Mouse (Mus musculus) forebrain, embryonic 11.5 days (tissue): Measurements from ENCODE around the gene Fig4. TPM values are rescaled to one million over a fixed set of nuclear protein-coding genes. Genes with fewer than 3 reads are reported as not detected.

Experiments
- ATAC-seq: fragments of 200-750 bp; cut with Nextera tagmentation; replicated peaks from 2 replicates; pipeline ENCODE4 v1.8.0; 2017; ENCODE audit warnings: moderate TSS enrichment; ENCODE audit not compliant: low FRiP score
- DNase-seq: peaks from one replicate; pipeline ENCODE4 v3.0.0-alpha.2; 2017; ENCODE audit warnings: low spot score
- H3K27ac ChIP-seq: fragments of 300-500 bp; sonication (generic); 2 replicates; pipeline ENCODE4 v1.5.1; 2014; ENCODE audit warnings: low read depth, low read length
- H3K27me3 ChIP-seq: fragments of 300-500 bp; sonication (generic); 2 replicates; pipeline ENCODE4 v1.6.1; 2014; ENCODE audit warnings: mild to moderate bottlenecking, low read length, mixed read lengths; ENCODE audit not compliant: control insufficient read depth, insufficient read depth
- H3K36me3 ChIP-seq: fragments of 300-500 bp; sonication (generic); 2 replicates; pipeline ENCODE4 v1.6.1; 2014; ENCODE audit warnings: mild to moderate bottlenecking, low read length, moderate library complexity, mixed read lengths; ENCODE audit not compliant: control insufficient read depth, insufficient read depth
- H3K4me1 ChIP-seq: fragments of 300-500 bp; sonication (generic); replicated peaks from 2 replicates; pipeline ENCODE4 v1.6.1; 2014; ENCODE audit warnings: low read length, mixed read lengths; ENCODE audit not compliant: control insufficient read depth, insufficient read depth
- H3K4me2 ChIP-seq: fragments of 300-500 bp; sonication (generic); 2 replicates; pipeline ENCODE4 v1.6.1; 2014; ENCODE audit warnings: low read depth, mild to moderate bottlenecking, low read length, moderate library complexity, mixed read lengths; ENCODE audit not compliant: severe bottlenecking
- H3K4me3 ChIP-seq: fragments of 300-500 bp; sonication (generic); 2 replicates; pipeline ENCODE4 v1.5.1; 2014; ENCODE audit warnings: low read depth, low read length
- H3K9ac ChIP-seq: fragments of 300-500 bp; sonication (generic); 2 replicates; pipeline ENCODE4 v1.6.1; 2014; ENCODE audit warnings: low read length
- H3K9me3 ChIP-seq: fragments of 300-500 bp; sonication (generic); 2 replicates; pipeline ENCODE4 v1.6.1; 2016; ENCODE audit warnings: low read length, mixed read lengths; ENCODE audit not compliant: control insufficient read depth
- WGBS: fragments of 180-500 bp; shearing (Covaris S2); extraction: QIAGEN DNeasy Blood & Tissue Kit; methylation state at CpG from one replicate; pipeline ENCODE4 v1.1.7; 2014; 5-methylcytosine and 5-hydroxymethylcytosine counted together
- polyA plus RNA-seq: library from polyadenylated mRNA; unstranded; fragments of >200 nt; fragmentation: Nextera tagmentation; extraction: Ambion mirVana; gene quantifications from 2 replicates; pipeline ENCODE4 v1.2.1, GENCODE M21; 2014

Fig4 gene
- polyA plus RNA-seq, 1 experiment from 2014 or later = 18.9 TPM

DNA sequence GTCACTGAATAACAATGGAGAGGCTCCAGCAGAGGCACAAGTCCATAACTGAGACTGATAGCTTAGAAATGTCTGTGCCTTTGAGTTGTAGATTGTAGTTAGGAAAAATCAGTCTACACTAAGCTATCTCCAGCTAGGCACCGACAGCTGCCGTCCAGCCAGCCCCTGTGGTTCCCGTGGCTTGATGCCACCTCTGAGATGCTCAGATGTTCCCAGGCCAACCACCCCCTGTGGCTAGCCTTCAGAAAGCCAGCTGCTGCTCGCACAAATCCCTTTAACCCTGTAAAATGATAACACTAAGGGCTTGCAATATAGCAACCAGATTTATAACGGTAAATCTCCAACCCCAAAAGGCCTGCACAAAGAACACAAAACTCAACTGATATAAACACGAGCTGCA, 22.9 kb downstream of the Fig4 start:
- H3K4me1 ChIP-seq = no peaks in the 10 kb centered on the region
- H3K27me3 ChIP-seq = no peaks in the 10 kb centered on the region
- no peak overlapping the region for H3K4me2 ChIP-seq
- H3K9me3 ChIP-seq = no peaks in the 10 kb centered on the region
- no peak overlapping the region for H3K9ac ChIP-seq
- no peaks in the 10 kb centered on the region for H3K36me3 ChIP-seq
- no peak overlapping the region for H3K27ac ChIP-seq
- DNase-seq = no peak
- WGBS = 58% methylated on average over 6 of the region's 6 CpGs
- no peak overlapping the region for H3K4me3 ChIP-seq
- no peak for ATAC-seq

DNA sequence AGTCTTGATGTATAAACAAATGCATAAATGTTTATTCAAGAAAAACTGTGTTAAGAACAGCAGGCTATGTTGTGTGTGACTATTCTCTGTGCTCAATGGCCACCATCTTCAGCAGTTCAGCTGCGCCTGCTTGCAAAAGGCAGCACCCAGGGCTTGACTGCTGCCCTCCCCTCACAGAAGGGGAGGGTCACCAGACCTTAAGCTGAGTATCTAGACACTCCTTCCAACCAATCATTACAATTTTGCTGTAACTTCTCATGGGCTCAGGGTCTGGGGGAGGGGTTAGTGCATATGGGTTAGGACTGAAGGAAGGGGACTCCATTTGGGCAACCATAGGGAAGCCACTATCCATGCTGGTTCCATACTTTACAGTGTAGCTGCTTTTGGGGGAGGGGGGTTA, 24.3 kb downstream of the Fig4 start:
- peak; percentile 3 for DNase-seq
- Histone ChIP-seq H3K36me3 (no peaks in the 10 kb centered on the region), H3K4me3 (no peak overlapping the region), H3K4me1 (no peaks in the 10 kb centered on the region), H3K27ac (no peak overlapping the region), H3K9me3 (no peaks in the 10 kb centered on the region), H3K4me2 (no peak overlapping the region), H3K27me3 (no peaks in the 10 kb centered on the region), H3K9ac (no peak overlapping the region)
- 93% methylated on average over 1 of the region's 1 CpGs for WGBS
- no peak for ATAC-seq

DNA sequence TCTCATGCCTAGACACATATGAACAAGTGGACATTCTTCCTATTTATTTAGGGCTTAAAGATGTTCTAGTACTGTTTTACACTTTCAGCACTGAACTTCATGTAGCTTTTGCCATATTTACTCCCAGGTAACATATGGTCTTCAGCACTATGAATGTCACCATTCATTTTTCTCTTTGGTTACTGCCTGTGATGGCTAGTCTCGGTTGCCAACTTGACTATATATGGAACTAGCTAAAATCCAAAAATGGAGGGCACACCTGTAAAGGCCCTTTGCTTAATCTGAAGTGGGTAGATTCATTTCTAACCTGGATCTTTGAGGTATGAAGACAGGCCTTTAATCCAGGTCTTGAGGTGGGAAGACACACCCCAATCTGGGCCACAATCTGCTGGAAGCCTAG, 28.2 kb downstream of the Fig4 start:
- H3K4me3 ChIP-seq = no peak overlapping the region
- no peaks in the 10 kb centered on the region for H3K4me1 ChIP-seq
- no peaks in the 10 kb centered on the region for H3K27me3 ChIP-seq
- H3K9ac ChIP-seq = no peak overlapping the region
- no peaks in the 10 kb centered on the region for H3K9me3 ChIP-seq
- DNase-seq = peak; percentile 13
- H3K4me2 ChIP-seq = no peak overlapping the region
- no peak overlapping the region for H3K27ac ChIP-seq
- no peak for ATAC-seq
- no peaks in the 10 kb centered on the region for H3K36me3 ChIP-seq
- 85% methylated on average over 1 of the region's 1 CpGs for WGBS

DNA sequence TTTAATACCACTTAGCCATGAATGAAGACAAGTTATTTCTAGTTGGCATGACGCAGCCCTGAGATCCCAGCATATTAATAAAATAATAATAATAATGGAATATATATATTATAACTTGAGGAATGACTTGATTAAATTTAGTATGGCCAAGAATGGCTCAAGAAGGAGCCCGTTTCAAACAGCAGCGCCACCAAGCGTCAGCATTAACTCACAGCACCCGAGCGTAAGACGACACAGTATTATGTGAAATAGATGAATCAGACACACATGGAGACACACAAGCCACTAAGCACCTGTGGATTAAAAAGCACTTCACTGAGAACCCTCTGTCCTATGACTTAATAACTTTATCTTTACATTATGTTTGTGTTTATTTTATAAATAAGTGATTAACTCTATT, 31.2 kb downstream of the Fig4 start:
- Histone ChIP-seq H3K36me3 (no peaks in the 10 kb centered on the region), H3K27me3 (no peaks in the 10 kb centered on the region), H3K4me1 (no peaks in the 10 kb centered on the region), H3K9ac (no peak overlapping the region), H3K9me3 (no peaks in the 10 kb centered on the region), H3K4me3 (no peak overlapping the region), H3K27ac (no peak overlapping the region), H3K4me2 (no peak overlapping the region)
- WGBS = 42% methylated on average over 7 of the region's 7 CpGs
- ATAC-seq = no peak
- peak; percentile 56 for DNase-seq

DNA sequence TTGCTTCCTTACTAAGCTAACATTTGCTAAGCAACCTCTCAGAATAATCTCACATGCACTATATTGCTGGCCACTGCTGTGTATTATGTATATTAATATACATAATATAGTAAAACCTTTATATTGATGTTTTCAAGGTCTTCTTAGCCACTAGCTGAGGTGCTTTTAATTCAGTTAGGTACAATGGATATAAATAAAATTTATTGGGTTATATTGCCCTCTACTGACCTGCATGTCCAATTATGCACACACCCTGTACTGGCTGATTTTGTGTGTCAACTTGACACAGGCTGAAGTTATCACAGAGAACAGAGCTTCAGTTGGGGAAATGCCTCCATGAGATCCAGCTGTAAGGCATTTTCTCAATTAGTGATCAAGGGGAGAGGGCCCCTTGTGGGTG, 41.2 kb downstream of the Fig4 start:
- Histone ChIP-seq H3K27ac (no peak overlapping the region), H3K4me2 (no peak overlapping the region), H3K4me1 (no peaks in the 10 kb centered on the region), H3K27me3 (no peaks in the 10 kb centered on the region), H3K36me3 (no peaks in the 10 kb centered on the region), H3K4me3 (no peak overlapping the region), H3K9ac (no peak overlapping the region), H3K9me3 (no peaks in the 10 kb centered on the region)
- no peak for ATAC-seq
- no peak for DNase-seq

DNA sequence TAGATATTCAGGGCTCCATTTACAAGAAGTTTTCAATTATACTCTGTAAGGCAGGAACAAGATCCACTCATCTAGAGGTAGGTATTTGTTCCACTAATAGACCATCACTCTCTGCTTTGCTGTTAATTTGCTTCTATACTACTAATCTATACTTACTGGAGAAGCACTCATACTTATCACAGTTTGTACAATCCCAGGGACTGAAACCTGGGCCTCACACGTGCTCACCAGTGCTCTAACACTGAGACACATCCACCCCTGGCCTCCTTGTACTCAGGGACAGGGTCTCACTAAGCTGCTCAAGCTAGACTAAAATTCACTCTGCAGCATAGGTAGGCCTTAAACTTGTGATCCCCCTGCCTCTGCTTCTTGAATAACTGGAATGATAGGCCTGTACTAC, 41.8 kb downstream of the Fig4 start:
- Histone ChIP-seq H3K4me1 (no peaks in the 10 kb centered on the region), H3K27ac (no peak overlapping the region), H3K9me3 (no peaks in the 10 kb centered on the region), H3K4me2 (no peak overlapping the region), H3K27me3 (no peaks in the 10 kb centered on the region), H3K4me3 (no peak overlapping the region), H3K36me3 (no peaks in the 10 kb centered on the region), H3K9ac (no peak overlapping the region)
- no peak for DNase-seq
- no peak for ATAC-seq
- WGBS = 62% methylated on average over 1 of the region's 1 CpGs

DNA sequence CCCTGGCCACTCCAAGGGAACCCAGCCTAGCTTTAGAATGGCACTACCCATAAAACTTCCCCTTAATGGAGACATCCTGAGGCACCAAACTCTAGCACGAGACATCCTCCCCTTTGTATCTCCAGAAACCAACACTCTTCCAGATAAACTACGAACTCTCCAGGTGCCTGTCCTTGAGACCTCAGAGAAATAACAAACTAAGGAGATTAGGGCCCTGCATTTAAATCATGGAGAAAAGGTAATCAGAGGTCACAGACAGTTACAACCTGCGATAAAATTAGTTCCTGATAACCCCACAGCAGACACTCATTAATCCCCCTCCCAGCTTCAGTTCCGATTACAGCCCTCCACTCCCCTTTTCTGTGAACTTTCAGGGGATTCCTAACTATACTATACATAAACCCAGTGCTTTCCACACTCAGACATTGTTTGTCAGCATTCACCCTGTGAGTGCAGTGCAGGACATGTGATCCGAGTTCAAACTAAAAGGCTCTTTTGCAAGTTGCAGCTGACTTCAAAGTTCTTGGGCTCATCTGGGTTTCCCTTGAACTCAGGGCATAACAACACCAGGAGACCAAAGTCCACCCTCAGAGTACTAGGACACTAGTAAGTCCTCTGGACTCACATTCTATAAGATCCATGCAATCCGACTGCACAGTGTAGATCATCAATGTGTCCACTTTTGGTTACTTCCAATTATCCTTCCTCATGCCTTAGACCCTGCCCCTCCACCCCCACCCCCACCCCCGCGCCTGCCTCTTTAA, 42.6 kb downstream of the Fig4 start:
- WGBS = 49% methylated on average over 8 of the region's 8 CpGs
- no peak overlapping the region for H3K27ac ChIP-seq
- no peak for ATAC-seq

DNA sequence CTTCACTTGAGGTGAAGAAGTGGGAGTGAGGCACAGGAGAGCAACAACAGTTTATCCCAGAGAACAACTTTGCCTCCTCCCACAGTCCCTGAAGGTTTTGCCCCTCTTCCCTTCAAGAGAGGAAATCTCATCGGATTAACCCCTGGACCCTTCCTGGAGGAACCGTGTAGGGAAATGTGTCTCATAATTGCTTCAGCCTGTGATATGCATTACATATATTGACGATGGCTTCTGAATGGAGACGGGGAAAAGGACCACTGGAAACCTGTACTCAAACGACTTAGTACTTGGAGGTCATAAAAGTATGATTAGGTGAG, 52.4 kb downstream of the Fig4 start:
- Histone ChIP-seq H3K4me2 (no peak overlapping the region), H3K9me3 (no peaks in the 10 kb centered on the region; the same call in 1 of the 2 replicates), H3K9ac (no peak overlapping the region), H3K4me3 (no peak overlapping the region), H3K27me3 (no peaks in the 10 kb centered on the region), H3K4me1 (no peaks in the 10 kb centered on the region), H3K27ac (no peak overlapping the region), H3K36me3 (no peaks in the 10 kb centered on the region)
- no peak for DNase-seq
- ATAC-seq = no peak
- 79% methylated on average over 5 of the region's 5 CpGs for WGBS

More for the DNA sequence above, 42.6 kb downstream of the Fig4 start:
- no peak overlapping the region for H3K4me2 ChIP-seq
- no peaks in the 10 kb centered on the region for H3K36me3 ChIP-seq
- no peaks in the 10 kb centered on the region for H3K9me3 ChIP-seq
- H3K27me3 ChIP-seq = no peaks in the 10 kb centered on the region
- no peaks in the 10 kb centered on the region for H3K4me1 ChIP-seq
- H3K4me3 ChIP-seq = no peak overlapping the region
- DNase-seq = no peak
- no peak overlapping the region for H3K9ac ChIP-seq

DNA sequence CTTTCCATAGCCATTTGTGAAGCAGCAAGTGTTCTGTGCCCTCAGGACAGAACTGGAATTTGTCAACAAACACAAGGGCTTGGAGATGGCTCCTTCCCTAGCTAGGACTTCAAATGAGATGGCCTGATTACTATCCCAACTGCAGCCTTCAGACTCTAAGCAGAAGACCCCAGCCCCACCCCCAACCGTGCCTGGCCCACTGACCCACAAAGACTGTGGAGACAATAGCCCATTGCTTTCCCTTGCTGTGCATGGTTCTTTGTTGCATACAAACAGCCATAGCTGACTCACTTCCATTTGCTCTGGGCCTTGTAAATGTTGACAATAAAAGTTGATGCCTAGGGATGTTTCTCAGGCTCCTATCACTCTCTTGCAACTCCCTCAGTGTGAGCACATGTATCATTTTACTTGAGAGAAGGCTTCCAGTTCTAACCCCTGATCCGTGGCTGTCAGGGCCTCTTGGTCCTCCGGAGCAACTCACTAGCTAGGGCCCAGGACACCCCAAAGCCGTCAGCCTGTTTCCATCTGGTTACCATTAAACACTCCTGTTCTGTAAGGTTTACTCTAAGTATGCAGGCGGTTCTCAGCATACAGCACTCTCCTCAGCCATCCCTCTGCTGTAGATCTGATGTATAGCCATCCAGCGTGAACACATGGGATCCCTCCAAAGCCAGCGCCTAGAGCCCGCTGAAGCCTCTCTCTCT, 52.9 kb downstream of the Fig4 start:
- H3K27ac ChIP-seq = no peak overlapping the region
- H3K4me1 ChIP-seq = no peaks in the 10 kb centered on the region
- DNase-seq (no peak), ATAC-seq (no peak)
- H3K4me3 ChIP-seq = no peak overlapping the region
- 61% methylated on average over 8 of the region's 8 CpGs for WGBS
- no peaks in the 10 kb centered on the region; the same call in 1 of the 2 replicates for H3K9me3 ChIP-seq
- H3K9ac ChIP-seq = no peak overlapping the region
- no peak overlapping the region for H3K4me2 ChIP-seq
- no peaks in the 10 kb centered on the region for H3K36me3 ChIP-seq
- no peaks in the 10 kb centered on the region for H3K27me3 ChIP-seq
